Mouse (Mus musculus) right cerebral cortex, postnatal 14 days (tissue): ENCODE results near the gene Otub1.

Source experiments
- DNase-seq: peaks from one replicate; pipeline ENCODE4 v3.0.0; 2022

The Otub1 gene

DNA sequence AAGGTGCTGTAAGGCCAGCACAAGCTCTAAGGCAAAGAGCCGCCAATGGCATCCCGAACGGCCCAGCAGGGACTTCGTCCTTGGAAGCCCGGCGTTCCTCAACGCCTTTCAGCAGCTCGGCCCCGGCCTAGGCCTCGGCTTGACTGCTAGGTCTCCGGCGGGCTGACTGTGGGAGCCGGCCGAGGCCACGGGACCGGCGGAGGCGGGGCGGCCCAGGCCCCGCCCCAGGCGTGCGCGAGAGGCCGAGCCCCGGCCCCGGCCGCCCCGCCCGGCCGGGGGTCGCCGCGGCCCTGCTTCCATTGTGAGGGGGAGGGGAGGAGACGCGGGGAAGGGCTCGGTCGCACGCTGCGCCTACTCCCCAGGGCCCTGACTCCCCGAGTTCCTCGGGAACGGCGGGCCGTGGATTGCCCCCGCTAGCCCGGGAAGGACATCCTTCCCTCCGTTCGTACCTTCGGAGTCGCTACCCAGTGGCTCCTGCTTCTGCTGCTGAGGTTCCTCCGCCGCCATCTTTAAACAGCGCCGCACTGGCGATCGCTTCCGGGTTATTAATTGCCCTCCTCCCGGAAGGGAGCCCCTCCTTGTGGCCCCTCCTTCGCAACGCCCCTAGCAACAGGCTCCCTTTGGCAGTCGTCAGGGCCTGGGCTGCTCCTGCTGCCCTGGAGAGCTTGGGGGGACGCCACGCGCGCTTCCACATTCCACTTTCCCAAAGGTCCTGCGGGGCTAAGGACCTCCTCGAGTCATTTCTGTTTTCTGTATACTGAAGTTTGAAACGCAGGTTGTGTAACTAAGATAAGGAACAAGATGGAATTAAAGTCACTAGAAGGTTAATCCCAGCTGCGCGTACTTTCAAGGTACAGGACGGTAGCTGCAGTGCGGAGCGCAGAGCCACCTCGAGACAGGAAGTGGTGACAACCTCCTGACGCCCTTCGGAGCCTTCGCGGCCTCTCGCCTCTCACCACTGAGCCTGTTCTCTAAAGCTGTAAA lies at the start of gene Otub1:
Gene Otub1, minus strand, starts transcription at position 564 of the 984 bp plus-strand sequence.
- DNase-seq: peak; percentile 88

DNA sequence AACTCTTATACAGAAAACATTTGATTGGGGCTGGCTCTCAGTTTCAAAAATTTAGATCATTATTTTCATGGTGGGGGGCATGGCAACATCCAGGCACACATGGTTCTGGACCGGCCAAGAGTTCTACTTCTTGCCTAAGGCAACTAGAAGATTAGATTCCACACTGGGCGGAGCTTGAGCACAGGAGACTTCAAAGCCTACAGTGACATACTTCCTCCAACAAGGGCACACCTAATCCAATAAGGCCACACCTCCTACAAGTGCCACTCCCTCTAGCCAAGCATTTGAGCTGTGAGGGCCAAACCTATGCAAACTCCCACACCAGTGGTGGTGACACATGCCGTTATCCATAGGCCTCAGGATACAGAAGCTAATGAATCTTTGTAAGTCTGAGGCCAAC lies 39.9 kb upstream of the Otub1 start:
- DNase-seq: no peak

DNA sequence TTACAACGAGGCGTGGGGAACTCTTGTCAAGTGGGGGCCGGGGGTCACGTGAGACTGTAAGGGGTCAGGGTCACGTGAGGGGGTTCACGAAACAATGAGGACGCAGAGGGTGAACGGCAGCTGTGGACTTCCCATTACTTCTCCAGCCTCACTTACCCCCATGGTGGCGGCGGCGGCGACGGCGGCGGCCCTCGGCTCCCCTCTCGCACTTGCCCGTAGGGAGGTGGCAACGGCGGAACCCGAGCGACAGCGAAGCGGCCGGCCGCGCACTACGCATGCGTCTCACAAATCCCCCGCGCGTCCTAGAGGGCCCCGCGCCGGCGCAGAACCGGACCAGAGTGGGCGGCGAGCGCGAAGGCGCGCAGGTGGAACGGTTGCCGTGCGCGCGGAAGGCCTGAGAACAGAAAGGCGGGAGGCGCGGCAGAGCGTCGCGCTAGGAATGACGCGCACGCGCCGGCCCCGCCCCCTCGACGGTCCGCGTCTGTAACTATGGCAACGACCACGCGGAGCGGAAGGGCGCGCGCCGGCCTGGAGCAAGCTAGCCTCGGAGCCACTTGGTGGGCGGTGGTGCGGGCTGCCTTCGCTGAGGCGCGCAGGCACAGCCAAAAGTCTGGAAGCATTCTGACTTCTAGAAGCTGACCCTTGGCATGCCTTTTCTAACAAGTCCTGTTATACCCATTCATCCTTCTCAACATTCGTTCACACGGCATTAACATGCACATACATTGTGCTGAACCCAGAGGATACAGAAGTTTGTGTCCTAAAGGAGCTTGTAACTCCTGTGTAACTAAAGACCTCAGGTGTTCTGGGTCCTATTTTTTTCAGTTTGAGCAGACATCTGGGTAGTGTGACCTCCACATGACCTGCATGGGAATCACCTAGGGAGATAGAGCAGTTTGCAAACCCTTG lies 34.9 kb upstream of the Otub1 start, which contains the start of gene Naa40:
Gene Naa40, minus strand, starts transcription at position 402 of the 909 bp plus-strand sequence.
- DNase-seq: peak; percentile 95

DNA sequence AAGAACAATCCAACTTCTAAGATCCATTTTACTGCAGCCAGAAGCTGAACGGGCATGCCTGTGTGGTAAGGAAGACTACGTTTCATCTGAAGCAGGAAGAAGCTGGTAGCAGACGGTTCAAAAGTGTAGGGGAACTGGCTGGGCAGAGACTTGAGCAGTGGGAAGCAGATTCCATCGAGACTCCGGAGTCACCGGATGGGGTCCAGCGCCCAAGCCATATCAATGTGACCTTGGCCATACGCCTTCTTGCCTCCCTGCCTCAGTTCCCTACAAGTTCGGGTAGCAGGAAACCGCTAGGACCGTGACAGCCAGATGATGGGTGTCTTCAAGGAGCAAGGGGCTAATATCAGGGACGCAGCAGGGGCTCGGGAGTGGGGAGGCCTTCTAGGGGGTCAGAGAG lies 34.2 kb upstream of the Otub1 start:
- DNase-seq: no peak

DNA sequence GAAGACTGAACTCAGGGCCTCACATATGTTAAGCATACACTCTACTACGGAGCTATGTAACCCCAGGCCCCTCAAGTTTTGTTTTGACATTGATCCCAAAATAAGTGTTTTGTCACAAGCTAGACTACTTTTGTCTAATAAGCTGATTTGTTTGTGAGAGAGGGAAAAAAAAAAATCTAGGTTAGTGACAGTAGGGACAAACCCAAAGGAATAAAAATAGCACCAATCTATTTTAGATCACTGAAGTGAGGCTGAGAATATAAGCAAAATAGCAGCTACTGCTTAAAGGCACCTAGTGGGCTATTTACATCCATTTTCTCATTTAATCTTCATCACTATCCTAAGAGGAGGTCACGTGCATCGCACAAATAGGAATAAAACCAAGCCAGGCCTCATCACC lies 33.5 kb upstream of the Otub1 start:
- no peak for DNase-seq

DNA sequence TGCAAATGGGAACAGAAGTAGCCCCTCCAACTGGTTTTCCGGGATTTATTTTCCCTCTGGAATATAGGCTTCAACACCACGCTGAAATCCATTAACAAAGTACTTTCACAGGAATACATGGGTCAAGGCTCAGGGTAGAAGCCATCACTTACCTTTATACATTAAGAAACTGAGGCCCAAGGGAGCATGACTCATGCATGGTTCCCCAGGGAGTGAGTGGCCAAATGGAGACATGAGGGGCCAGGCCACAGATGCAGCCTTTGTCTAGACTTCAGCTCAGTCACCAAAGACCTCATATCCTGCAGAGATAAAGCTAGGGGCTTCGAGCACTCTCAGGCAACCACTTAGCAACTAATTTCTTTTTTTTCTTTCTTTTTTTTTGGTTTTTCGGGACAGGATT lies 30.6 kb upstream of the Otub1 start:
- DNase-seq: no peak

DNA sequence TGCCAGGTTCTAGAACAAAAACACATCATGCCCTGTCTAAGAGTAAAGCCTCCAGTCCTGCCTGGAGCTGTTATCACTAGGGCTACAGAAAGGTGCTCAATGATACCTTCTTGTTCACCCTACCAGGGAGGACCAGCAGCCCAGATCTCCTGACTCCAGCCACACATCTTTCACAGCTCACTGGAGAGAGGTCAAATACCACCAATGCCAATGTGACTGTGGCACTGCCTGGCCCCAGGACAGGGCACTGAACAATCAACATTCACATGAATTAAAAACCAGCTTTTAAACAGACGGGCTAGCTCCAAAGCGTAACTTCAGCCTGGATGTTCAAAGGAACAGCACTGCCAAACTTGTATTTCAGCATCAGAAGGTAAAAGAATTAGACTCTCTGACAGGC lies 29.9 kb upstream of the Otub1 start:
- no peak for DNase-seq

DNA sequence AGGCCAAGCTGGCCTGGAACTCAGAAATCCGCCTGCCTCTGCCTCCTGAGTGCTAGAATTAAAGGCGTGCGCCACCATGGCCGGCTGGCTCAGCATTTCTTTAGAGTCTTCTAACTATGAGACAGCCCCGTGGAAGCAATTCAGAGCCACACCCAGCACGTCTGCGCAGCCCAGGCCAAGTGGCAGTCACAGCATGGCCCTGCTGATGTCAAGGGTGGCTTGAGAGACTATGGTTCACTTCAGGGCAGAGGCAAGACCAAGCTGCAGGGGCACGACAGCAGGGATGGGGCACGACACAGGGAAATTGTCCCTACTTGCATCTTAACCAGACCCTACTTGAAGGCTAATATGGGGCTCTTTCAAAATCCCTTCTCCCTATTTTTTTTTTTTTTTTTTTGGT lies 29.3 kb upstream of the Otub1 start:
- DNase-seq: no peak

DNA sequence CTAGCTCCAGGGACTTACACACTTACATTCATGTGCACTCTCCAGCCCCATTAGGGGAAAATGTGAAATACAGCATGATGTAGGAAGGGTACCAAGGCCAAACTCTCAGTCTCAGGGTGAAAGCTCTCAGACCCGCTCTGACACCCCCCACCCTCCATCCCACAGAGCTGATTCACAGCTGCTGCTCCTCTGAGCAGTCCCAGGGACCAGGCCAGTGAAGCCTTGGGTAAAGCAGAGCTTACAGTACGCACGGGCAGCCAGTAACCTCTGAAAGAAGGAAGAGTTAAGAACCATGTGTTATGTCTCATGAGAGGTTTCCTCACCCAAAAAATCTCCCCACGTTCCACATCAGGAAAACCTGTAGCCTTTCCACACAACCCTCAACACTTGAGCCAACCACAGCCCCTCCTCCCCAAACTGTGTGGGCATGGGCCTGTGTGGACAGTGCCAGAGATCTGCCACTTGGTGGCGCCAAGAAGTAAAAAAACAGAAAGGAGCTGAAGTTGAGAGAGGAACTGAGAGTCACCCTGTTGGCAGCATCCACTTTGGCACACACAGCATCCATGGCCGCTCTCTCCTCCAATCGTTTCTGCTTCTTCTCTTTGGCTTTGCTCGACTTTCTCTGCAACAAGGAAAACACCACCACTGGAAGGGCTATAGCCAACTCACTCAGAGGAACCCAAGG lies 28.6 kb upstream of the Otub1 start:
- DNase-seq: peak; percentile 75

DNA sequence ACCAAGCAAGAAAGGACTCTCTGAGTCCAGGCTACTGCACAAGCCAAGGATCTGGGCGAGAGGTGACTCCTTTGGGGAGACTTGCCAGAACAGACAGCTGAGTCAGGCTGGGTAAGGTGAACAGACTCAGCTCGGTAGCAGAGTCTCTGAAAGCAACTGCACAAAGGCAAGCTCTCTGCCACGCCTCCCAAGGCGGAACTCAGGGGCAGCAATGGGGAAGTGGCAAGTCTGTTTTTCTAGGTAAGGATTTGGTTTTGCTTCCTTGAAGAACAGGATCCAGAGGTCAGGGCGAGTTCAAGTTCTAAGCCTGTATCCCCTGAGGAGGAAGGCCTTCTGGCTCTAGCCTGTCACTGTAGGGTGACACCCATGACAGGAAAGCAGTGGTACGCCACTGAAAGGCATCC lies 20.4 kb upstream of the Otub1 start:
- no peak for DNase-seq

DNA sequence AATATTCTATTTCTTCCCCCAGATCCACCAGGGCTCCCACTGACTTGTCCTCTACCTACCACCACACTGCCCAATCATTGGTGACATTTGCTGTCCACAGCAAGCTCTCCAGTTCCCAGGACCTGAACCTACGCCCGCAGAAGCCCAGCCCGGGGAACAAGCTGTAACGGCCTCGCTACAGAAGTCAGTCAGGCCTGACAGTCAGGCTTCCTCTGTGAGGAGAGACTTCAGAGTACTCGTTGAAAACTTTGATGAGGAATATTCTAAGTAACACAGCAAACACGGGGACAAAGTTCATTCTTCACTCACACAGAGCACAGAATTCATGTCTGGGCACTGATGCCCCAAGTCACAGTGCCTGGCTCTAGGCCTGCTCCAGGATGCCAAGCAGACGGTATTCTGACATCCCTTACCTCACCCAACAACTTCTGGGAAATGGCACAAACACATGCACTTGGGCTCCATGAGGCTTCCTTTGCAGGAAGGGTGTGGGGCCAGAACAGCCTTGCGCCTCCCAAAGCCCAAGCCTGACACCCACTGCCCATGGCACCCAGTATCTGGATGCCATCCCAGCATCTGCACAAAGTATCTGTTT lies 19.1 kb upstream of the Otub1 start:
- no peak for DNase-seq

DNA sequence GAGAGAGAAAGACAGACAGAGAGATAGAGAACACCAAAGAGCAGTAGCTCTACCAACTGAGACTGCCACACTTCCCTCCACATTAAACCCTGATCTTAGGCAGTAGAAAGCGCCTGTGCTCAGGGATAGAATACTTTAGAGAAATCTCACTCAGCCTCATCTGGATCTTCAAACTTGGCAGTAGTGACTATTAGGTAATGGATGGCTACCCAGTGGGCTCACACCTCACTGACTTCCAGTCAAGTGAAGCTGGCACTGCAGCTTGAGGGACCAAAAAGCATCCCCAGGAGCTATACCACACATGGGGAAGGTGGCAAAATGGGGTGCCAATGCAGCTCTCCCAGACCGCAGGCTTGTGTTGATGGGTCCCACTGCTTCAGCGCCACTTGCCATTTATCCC lies 18.1 kb upstream of the Otub1 start:
- no peak for DNase-seq

DNA sequence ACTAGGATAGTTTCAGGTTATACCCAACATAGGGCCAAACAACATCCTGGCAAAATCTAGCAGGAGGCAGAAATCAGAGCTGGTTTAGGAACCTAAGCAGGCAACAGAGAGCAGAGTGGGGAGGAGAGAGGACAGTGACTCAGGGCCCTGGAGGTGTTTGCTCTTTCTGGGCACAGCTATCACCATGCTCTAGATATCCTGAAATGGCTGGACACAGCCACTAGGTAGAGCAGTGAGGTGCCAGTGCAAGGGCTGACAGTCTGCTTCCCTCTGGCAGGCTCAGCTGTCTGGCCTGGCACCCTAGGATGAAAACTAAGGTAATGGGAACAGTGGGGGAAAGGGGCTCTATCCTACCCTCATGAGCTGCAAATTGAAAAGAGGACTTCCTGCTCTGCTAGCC lies 17.4 kb upstream of the Otub1 start:
- DNase-seq: no peak

DNA sequence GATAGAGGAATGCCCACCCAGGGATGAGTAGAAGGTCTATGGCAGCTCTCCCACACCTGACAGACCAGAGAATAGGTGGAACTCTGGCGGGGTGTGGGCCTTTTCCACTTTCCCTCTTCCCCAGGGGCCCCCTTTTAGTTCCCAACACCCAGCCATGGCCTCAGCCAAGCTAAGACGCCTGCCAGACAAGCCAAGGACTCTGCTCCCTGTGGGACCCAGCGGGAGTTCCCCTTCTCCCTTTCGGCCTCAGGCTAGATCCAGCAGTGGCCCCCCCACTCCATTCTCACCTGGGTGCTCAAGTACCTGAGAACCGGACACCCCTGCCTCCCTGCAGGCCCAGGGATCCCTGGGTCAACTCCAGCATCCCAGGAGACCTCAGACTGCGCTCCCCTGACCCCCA lies 16.1 kb upstream of the Otub1 start:
- DNase-seq: no peak

DNA sequence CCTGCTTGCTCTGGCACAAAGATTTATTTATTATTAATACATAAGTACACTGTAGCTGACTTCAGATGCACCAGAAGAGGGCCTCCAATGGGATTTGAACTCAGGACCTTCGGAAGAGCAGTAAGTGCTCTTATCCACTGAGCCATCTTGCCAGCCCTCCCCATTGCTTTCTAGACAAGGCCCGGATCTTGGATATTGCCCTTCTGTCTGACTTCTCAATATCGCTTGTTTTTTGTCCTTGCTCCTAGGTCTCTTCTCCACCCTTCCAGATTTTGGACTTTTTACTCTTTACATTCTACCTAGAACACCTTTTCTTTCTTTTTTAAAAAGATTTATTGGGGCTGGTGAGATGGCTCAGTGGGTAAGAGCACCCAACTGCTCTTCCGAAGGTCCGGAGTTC lies 12.6 kb upstream of the Otub1 start:
- DNase-seq: no peak

DNA sequence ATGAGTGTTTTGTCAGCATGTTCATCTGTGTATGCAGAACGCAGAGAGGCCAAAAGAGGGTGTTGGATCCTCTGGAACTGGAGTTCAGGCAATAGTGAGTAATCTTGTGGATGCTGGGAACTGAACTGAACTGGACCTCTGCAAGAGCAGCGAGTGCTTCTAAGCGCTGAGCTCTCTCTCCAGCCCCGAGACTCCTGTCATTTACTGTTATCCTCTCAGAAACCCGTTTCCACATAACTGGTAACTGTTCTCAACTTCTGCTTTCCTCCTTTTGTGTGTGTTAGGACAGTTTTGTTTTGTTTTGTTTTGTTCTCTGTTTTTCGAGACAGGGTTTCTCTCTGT lies 11.8 kb upstream of the Otub1 start:
- no peak for DNase-seq

DNA sequence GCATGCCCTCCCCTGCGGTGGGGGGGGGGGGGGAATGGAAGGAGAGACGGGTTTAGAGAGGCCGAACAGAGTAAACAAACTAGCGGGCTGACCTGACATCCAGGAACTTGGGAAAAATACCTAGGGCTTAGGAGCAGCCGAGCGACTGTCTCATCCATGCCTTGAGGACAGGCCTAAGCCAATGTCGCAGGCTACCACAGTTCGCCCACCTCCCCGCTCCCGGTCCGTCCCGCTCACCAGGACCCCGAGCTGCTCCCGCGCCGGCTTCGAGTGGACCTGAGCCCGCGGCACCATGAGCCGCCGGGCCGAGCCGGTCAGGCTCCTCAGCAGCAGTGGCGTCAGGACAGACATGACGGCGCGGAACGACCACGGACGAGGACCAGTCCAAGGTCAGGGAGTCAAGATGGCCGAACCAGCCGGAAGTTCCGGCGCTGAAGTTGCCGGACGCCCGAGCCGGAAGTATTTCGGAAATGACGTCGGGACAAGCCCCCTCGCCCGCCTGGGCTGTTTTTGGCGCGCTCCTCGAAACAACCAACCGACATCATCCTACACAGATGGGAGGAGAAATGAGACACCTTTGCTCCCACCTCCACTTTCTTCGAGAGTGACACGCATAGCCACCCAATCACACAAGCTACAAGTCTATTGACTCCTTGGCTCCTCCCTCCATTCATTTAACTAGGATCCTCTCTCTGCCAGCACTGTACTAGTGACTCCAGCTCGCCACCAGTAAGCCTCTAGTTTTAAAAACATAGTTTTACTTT lies 11.2 kb upstream of the Otub1 start, which contains the start of gene Cox8a:
Gene Cox8a, minus strand, starts transcription at position 455 of the 764 bp plus-strand sequence.
- peak; percentile 92 for DNase-seq

DNA sequence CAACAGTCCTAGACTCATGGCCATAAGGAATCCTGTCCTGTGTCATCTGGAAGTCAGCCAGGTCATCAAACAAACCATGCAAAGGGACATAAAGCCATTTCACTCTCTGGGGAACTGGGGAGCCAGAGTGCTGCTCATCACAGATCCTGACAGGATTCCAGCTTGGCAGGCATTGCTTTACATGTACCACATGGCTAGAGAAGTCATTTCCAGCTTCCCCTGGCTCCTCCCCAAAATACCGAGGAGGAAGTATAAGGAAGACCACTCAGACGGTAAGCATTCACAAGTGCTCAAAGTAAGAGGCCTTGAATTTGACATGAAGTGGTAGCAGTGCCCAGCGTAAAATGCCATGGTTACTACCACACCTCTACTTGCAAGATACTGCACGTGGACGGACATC lies 8.4 kb upstream of the Otub1 start:
- no peak for DNase-seq

DNA sequence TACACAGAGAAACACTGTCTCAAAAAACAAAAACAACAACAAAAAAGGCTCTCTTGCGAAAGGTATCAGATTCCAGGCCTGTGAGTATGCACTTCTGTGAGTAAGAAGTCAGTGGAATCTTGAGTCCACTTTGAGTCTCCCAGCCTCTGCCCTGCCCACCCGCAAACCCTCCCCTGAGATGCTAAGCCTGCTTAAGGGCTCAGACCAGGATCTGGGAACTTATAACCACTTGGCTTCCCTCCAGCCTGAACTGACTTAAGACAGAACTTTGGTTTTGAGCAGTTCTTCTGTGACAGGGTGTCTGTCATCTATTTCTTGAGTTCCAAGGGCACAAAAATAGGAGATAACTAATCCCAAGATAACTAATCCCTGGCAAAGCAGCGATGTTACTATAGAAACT lies 6.9 kb upstream of the Otub1 start:
- no peak for DNase-seq

DNA sequence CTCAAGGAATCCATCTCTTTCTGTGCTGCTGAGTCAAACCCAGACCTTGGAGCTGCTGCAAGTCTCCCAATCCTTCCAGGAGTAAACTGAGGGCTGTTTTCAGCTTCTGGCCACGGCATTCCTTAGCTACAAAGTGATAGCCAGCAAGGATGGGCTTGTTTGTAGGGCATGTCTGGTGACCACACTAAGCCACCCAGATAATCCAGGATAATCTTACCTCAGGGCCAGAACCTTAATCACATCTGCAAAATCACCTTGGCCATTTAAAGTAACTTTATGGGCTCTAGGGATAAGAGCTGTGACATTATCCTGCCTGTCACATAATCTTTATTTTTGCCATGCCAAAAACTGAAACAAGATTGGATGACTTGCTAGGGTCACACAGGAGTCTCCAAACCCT lies 6.1 kb upstream of the Otub1 start:
- no peak for DNase-seq

DNA sequence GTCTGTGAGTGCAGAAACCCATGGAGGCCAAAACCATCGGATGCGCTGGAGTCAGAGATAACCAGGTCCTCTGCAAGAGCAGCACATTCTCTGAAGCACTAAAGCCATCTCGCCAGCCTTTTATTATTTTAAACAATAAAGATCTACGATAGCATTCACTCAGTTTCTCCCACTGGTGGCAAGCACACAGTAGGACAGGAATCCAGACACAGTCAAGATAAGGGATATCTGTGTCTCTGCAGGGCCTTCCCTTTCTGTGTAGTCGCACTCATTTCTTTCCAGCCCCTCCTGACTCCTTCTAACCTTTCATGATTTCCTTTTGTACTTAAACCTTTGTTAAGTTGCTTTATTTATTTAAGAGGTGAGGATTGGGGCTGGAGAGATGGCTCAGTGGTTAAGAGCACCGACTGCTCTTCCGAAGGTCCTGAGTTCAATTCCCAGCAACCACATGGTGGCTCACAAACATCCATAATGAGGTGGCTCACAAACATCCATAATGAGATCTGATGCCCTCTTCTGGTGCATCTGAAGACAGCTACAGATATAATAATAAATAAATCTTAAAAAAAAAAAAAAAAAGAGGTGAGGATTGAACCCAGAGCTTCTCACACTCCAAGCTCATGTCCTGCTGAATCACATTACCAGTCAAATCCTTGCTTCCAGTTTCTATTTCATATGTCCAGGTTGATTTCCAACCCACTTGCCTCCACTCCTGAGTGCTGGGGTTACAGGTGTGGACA lies 4.0 kb upstream of the Otub1 start:
- DNase-seq: no peak
